Mouse (Mus musculus) myocyte (in vitro differentiated cells): ENCODE data around the gene Atp2b2. TPM values are rescaled to one million over a fixed set of nuclear protein-coding genes. Genes with fewer than 3 reads are reported as not detected.

Experiments used
- H3K27me3 ChIP-seq: one replicate; pipeline ENCODE4 v1.6.1; 2011; ENCODE audit not compliant: control insufficient read depth, insufficient read depth, insufficient read length
- H3K36me3 ChIP-seq: one replicate; pipeline ENCODE4 v1.6.1; 2011; ENCODE audit not compliant: control insufficient read depth, insufficient read depth
- H3K4me2 ChIP-seq: one replicate; pipeline ENCODE4 v1.6.1; 2011; ENCODE audit warnings: low read depth, control low read depth
- H3K4me3 ChIP-seq: one replicate; pipeline ENCODE4 v1.5.1; 2011; ENCODE audit warnings: mild to moderate bottlenecking, control low read depth, moderate library complexity
- H3K79me2 ChIP-seq: one replicate; pipeline ENCODE4 v1.6.1; 2011; ENCODE audit not compliant: control insufficient read depth, insufficient read depth
- H3ac ChIP-seq: one replicate; pipeline ENCODE4 v1.6.1; 2011; ENCODE audit not compliant: control insufficient read depth, insufficient read length
- CEBPB ChIP-seq: IDR thresholded peaks from 2 replicates; pipeline ENCODE4 v1.6.1; 2011; ENCODE audit warnings: mild to moderate bottlenecking, moderate library complexity; ENCODE audit not compliant: poor library complexity, insufficient read depth, severe bottlenecking
- E2F4 ChIP-seq: IDR thresholded peaks from one replicate; pipeline ENCODE4 v1.6.1; 2011; ENCODE audit warnings: mild to moderate bottlenecking, control low read depth, moderate library complexity; ENCODE audit not compliant: insufficient read depth
- MAX ChIP-seq: IDR thresholded peaks from one replicate; pipeline ENCODE4 v1.6.1; 2011; ENCODE audit warnings: low read depth, mild to moderate bottlenecking, control low read depth
- MYOD1 ChIP-seq, 3 experiments: IDR thresholded peaks; one replicate each; pipeline ENCODE4 v1.6.1; 2011; ENCODE audit warnings: control low read depth in 2 of 3, low read depth in 2 of 3, mild to moderate bottlenecking in 2 of 3, moderate library complexity in 1 of 3; ENCODE audit not compliant: insufficient read length in 2 of 3, control insufficient read depth in 1 of 3
- MYOG ChIP-seq, 3 experiments: IDR thresholded peaks; one replicate each; pipeline ENCODE4 v1.6.1; 2011; ENCODE audit warnings: control low read depth in 2 of 3, low read depth in 2 of 3, mild to moderate bottlenecking in 2 of 3; ENCODE audit not compliant: insufficient read length in 2 of 3, control insufficient read depth in 1 of 3, insufficient read depth in 1 of 3
- POLR2A ChIP-seq: IDR thresholded peaks from one replicate; pipeline ENCODE4 v1.6.1; 2011; ENCODE audit warnings: low read depth, mild to moderate bottlenecking, control low read depth, moderate library complexity; ENCODE audit not compliant: insufficient read length
- POLR2AphosphoS2 ChIP-seq: IDR thresholded peaks from one replicate; pipeline ENCODE4 v1.6.1; 2011; ENCODE audit warnings: low read depth, control low read depth; ENCODE audit not compliant: insufficient read length
- REST ChIP-seq: IDR thresholded peaks from one replicate; pipeline ENCODE4 v1.6.1; 2011; ENCODE audit warnings: mild to moderate bottlenecking, control low read depth, moderate library complexity; ENCODE audit not compliant: insufficient read depth, insufficient read length
- SRF ChIP-seq: IDR thresholded peaks from one replicate; pipeline ENCODE4 v1.6.1; 2011; ENCODE audit warnings: low read depth; ENCODE audit not compliant: control insufficient read depth, insufficient read length
- TCF12 ChIP-seq: IDR thresholded peaks from one replicate; pipeline ENCODE4 v1.6.1; 2011; ENCODE audit warnings: mild to moderate bottlenecking, control low read depth; ENCODE audit not compliant: poor library complexity, insufficient read depth, severe bottlenecking
- TCF3 ChIP-seq: IDR thresholded peaks from one replicate; pipeline ENCODE4 v1.6.1; 2011; ENCODE audit warnings: low read depth, control low read depth; ENCODE audit not compliant: insufficient read length
- USF1 ChIP-seq: IDR thresholded peaks from one replicate; pipeline ENCODE4 v1.6.1; 2011; ENCODE audit warnings: low read depth, mild to moderate bottlenecking, control low read depth, moderate library complexity
- polyA plus RNA-seq: library from polyadenylated mRNA; unstranded; fragments of >200 nt; fragmentation: generic; extraction: Trizol; gene quantifications from one replicate; pipeline ENCODE4 v1.2.1, GENCODE M21; 2012; ENCODE audit warnings: missing spikeins

The Atp2b2 gene
- polyA plus RNA-seq, 1 experiment: not detected

- Histone ChIP-seq H3K27me3 (peaks cover 60% of the 10 kb centered on the region), H3ac (no peak overlapping the region), H3K4me2 (no peak overlapping the region), H3K36me3 (no peaks in the 10 kb centered on the region), H3K4me3 (no peak overlapping the region), H3K79me2 (no peaks in the 10 kb centered on the region)
- TF ChIP-seq POLR2A: no peak
- TF ChIP-seq TCF3: no peak
- TF ChIP-seq MAX: no peak
Measured at GRCm38 (mm10) chr6:113865699-113866098, 176.7 kb downstream of the Atp2b2 start.

DNA sequence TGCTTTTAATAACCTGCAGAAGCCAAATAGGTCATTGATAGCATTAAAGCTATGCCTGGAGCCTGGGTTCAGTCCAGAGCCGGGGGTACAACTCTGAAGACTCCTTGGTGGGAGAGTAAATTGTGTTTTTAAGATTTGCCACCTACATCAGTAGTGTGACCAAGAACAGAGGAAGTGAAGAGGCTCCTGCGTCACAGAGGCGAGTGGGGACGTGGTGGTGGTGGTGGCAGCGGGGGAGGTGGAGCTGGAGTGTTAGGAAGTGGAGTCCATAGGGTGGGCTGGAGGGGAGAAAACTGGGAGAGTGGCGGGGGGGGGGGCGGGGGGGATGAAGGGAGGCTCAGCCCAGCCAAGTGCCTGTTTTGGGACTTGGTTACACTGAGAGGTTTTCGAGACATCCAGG is 177.6 kb downstream of the Atp2b2 start:
- Histone ChIP-seq H3K79me2 (no peaks in the 10 kb centered on the region), H3K27me3 (peaks cover 51% of the 10 kb centered on the region), H3ac (no peak overlapping the region), H3K4me3 (no peak overlapping the region), H3K36me3 (no peaks in the 10 kb centered on the region), H3K4me2 (no peak overlapping the region)
- TF ChIP-seq MYOD1 (IDR thresholded peaks at IDR 0.05; ENCODE audit: control insufficient read depth in 1 of 3, insufficient read length in 2 of 3, low read depth in 2 of 3) (no peak), TCF12 (no peak), SRF (no peak), POLR2A (no peak), MYOG (IDR thresholded peaks at IDR 0.05; ENCODE audit: control insufficient read depth in 1 of 3, insufficient read depth in 1 of 3, insufficient read length in 2 of 3, low read depth in 2 of 3) (no peak), POLR2AphosphoS2 (no peak), TCF3 (no peak), E2F4 (no peak), REST (no peak), USF1 (no peak), CEBPB (no peak), MAX (no peak)

GRCm38 (mm10) chr6:113862955-113863354 is 179.5 kb downstream of the Atp2b2 start:
- peaks cover 36% of the 10 kb centered on the region for H3K27me3 ChIP-seq
- no peak overlapping the region for H3ac ChIP-seq
- H3K4me3 ChIP-seq: no peak overlapping the region
- no peak overlapping the region for H3K4me2 ChIP-seq
- TF ChIP-seq MAX: no peak
- no peak for TF ChIP-seq POLR2A
- no peak for TF ChIP-seq TCF12
- TF ChIP-seq E2F4: no peak
- TF ChIP-seq REST: no peak
- no peak for TF ChIP-seq TCF3
- TF ChIP-seq MYOD1 (IDR thresholded peaks at IDR 0.05; ENCODE audit: control insufficient read depth in 1 of 3, insufficient read length in 2 of 3, low read depth in 2 of 3): no peak
- no peak for TF ChIP-seq CEBPB
- no peaks in the 10 kb centered on the region for H3K79me2 ChIP-seq
- H3K36me3 ChIP-seq: no peaks in the 10 kb centered on the region

GRCm38 (mm10) chr6:113861938-113862337 is 180.5 kb downstream of the Atp2b2 start:
- no peaks in the 10 kb centered on the region for H3K79me2 ChIP-seq
- no peak overlapping the region for H3ac ChIP-seq
- TF ChIP-seq REST (no peak), MYOD1 (IDR thresholded peaks at IDR 0.05; ENCODE audit: control insufficient read depth in 1 of 3, insufficient read length in 2 of 3, low read depth in 2 of 3) (no peak), SRF (no peak), USF1 (no peak), E2F4 (no peak), POLR2AphosphoS2 (no peak), CEBPB (no peak), MAX (no peak), POLR2A (no peak), TCF3 (no peak), TCF12 (no peak), MYOG (IDR thresholded peaks at IDR 0.05; ENCODE audit: control insufficient read depth in 1 of 3, insufficient read depth in 1 of 3, insufficient read length in 2 of 3, low read depth in 2 of 3) (no peak)
- no peaks in the 10 kb centered on the region for H3K36me3 ChIP-seq
- H3K4me2 ChIP-seq: no peak overlapping the region
- no peak overlapping the region for H3K4me3 ChIP-seq
- peaks cover 27% of the 10 kb centered on the region for H3K27me3 ChIP-seq

GRCm38 (mm10) chr6:113861375-113861770 is 181.0 kb downstream of the Atp2b2 start:
- H3ac ChIP-seq: no peak overlapping the region
- no peak overlapping the region for H3K4me3 ChIP-seq
- peaks cover 22% of the 10 kb centered on the region for H3K27me3 ChIP-seq
- no peaks in the 10 kb centered on the region for H3K79me2 ChIP-seq
- no peak for TF ChIP-seq E2F4
- H3K4me2 ChIP-seq: no peak overlapping the region
- H3K36me3 ChIP-seq: no peaks in the 10 kb centered on the region
